Mouse (Mus musculus) liver, postnatal 0 days (tissue): ENCODE results near the gene Il1f6. TPM values are rescaled to one million over a fixed set of nuclear protein-coding genes. Genes with fewer than 3 reads are reported as not detected.
"Not testable (repeated sequence)": the region's sequence is repeated elsewhere in the genome, so short reads cannot be mapped to it uniquely, and the experiment has no call there.

Experiments used
- ATAC-seq: fragments of 200-750 bp; cut with Nextera tagmentation; 2 replicates; pipeline ENCODE4 v1.8.0; 2017; ENCODE audit warnings: mild to moderate bottlenecking, moderate library complexity
- DNase-seq: peaks from one replicate; pipeline ENCODE4 v3.0.0-alpha.2; 2016
- H3K27ac ChIP-seq: fragments of 300-500 bp; sonication (generic); 2 replicates; pipeline ENCODE4 v1.5.1; 2014; ENCODE audit warnings: antibody characterized with exemption, moderate library complexity, mild to moderate bottlenecking, low read depth
- H3K27me3 ChIP-seq: fragments of 300-500 bp; sonication (generic); 2 replicates; pipeline ENCODE4 v1.6.1; 2014; ENCODE audit warnings: low read length, control low read depth, mixed read lengths; ENCODE audit not compliant: insufficient read depth
- H3K36me3 ChIP-seq: fragments of 300-500 bp; sonication (generic); replicated peaks from 2 replicates; pipeline ENCODE4 v1.6.1; 2014; ENCODE audit warnings: mild to moderate bottlenecking, control low read depth, low read length, moderate library complexity, mixed read lengths; ENCODE audit not compliant: insufficient read depth
- H3K4me1 ChIP-seq: fragments of 300-500 bp; sonication (generic); 2 replicates; pipeline ENCODE4 v1.6.1; 2014; ENCODE audit warnings: antibody characterized with exemption, mild to moderate bottlenecking, control low read depth; ENCODE audit not compliant: insufficient read depth
- H3K4me2 ChIP-seq: fragments of 300-500 bp; sonication (generic); 2 replicates; pipeline ENCODE4 v1.6.1; 2014; ENCODE audit warnings: low read depth, mild to moderate bottlenecking, low read length, moderate library complexity, mixed read lengths
- H3K4me3 ChIP-seq: fragments of 300-500 bp; sonication (generic); 2 replicates; pipeline ENCODE4 v1.5.1; 2014; ENCODE audit warnings: low read depth, low read length
- H3K9ac ChIP-seq: fragments of 300-500 bp; sonication (generic); replicated peaks from 2 replicates; pipeline ENCODE4 v1.6.1; 2014; ENCODE audit warnings: mild to moderate bottlenecking, moderate library complexity
- H3K9me3 ChIP-seq: fragments of 300-500 bp; sonication (generic); 2 replicates; pipeline ENCODE4 v1.6.1; 2016; ENCODE audit warnings: mild to moderate bottlenecking, control low read depth, low read length, mixed read lengths
- CTCF ChIP-seq: sonication (generic); IDR thresholded peaks from 2 replicates; pipeline ENCODE4 v1.5.1; 2016; ENCODE audit warnings: antibody characterized with exemption, low read depth
- EP300 ChIP-seq: IDR thresholded peaks from 2 replicates; pipeline ENCODE4 v1.6.1; 2016; ENCODE audit warnings: antibody characterized with exemption, low read depth, mild to moderate bottlenecking
- WGBS: fragments of 180-500 bp; shearing (Covaris S2); extraction: QIAGEN DNeasy Blood & Tissue Kit; methylation state at CpG from one replicate; pipeline ENCODE4 v1.1.7; 2014; ENCODE audit not compliant: insufficient replicate concordance; 5-methylcytosine and 5-hydroxymethylcytosine counted together
- polyA plus RNA-seq: library from polyadenylated mRNA; unstranded; fragments of >200 nt; fragmentation: Nextera tagmentation; extraction: Ambion mirVana; gene quantifications from 2 replicates; pipeline ENCODE4 v1.2.1, GENCODE M21; 2015

Gene Il1f6
- polyA plus RNA-seq: not detected in 2 replicates

DNA sequence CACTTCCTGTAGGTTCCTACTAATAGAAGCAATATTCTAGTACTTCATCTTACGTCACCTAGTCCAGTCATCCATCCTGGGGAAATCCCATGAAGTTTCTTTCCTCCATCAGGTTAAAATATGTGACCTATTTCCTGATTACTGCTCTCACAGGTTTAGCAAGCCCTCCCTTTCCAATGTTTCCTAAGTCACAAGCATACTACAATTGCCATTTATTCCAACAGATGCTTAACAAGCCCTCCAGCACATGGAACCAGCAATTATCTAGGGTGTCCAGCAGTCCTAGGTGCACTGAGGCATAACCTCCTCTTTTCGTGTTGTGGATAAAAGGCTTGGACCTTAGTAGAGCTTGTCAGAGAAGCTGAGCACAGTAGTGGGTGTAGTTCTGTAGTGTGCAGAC is at the start of gene Il1f6:
TSS of gene Il1f6 (plus strand) at position 301 of the 400 bp plus-strand sequence.
- H3K36me3 ChIP-seq: no peaks in the 10 kb centered on the region
- no peak within 1 kb of the TSS for H3K4me2 ChIP-seq
- H3K9me3 ChIP-seq: no peaks in the 10 kb centered on the region
- ATAC-seq: no peak
- 79% methylated on average over 2 of the region's 2 CpGs for WGBS
- DNase-seq: no peak
- H3K4me3 ChIP-seq: no peak within 1 kb of the TSS
- H3K9ac ChIP-seq: no peak within 1 kb of the TSS
- no peak within 1 kb of the TSS for H3K27ac ChIP-seq
- TF ChIP-seq CTCF (no peak), EP300 (no peak)
- no peaks in the 10 kb centered on the region for H3K4me1 ChIP-seq
- no peaks in the 10 kb centered on the region for H3K27me3 ChIP-seq

DNA sequence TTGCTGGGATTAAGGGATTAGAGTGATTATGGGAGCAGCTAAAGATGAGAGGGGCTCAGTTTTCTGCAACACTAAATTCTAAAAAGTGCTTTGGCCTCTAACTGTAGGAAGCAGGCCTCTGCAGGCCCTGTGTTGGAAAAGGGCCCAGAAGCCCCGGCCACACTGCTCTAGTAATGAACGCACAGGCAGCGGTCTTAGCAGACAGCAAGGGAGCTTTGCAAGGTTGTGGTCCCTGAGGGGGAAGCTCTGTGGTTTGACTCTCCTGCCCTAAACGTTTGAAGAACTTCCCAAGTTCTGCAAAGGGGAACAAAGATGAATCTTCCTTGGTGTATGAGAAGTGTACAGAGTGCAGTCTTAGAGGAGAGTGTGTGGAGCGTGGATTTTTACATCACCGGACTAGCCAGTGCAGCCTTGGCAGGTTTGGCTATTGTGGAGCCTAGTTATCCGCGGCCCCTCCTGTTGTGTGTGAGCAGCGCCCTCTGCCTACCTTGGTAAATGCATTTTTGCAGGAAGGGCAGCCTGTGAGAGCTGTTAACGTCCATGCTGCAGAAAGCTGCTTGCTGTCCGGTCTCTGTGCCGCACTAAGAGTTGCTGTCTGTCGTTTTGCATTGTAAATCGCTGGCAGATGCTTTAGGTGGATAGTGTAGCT is 33.4 kb upstream of the Il1f6 start:
- 10% methylated on average over 14 of the region's 14 CpGs for WGBS
- not testable (repeated sequence) for ATAC-seq, H3K27ac ChIP-seq, H3K4me3 ChIP-seq, H3K4me1 ChIP-seq, H3K36me3 ChIP-seq, H3K9me3 ChIP-seq, H3K27me3 ChIP-seq, H3K9ac ChIP-seq
- peak overlapping the region; percentile 35 for H3K4me2 ChIP-seq
- TF ChIP-seq CTCF: peak; percentile 49
- DNase-seq: peak; percentile 30

DNA sequence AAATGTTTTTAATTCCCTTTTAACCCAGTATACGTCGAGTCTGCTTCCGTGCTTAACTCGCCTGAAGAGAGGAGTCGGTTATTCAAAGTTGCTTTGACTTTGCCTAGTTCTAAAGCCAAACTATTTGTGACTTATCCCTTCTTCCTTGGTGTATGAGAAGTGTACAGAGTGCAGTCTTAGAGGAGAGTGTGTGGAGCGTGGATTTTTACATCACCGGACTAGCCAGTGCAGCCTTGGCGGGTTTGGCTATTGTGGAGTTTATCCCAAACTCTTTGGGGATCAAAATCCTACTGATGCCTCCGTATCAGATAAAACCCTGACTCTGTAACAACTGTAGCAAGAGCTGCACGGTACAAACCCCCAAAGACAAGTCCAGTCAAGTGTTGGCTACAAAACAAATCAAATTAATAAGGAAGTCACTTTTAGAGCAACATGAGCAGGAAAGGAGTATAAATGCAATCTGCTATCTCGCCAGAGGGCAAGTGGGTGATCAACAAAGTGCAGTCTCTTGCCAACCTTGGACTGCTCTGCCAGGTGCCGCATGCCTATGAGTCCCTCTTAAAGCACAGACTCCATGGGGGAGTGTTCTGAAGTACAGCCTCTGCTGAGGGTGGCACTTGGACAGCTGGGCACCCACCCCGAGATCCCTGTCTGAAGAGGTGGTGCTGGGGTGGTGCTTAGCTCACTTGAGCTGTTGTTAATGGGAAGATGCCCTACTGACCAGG is 32.6 kb upstream of the Il1f6 start:
- not testable (repeated sequence) for H3K4me1 ChIP-seq, H3K9me3 ChIP-seq, H3K36me3 ChIP-seq, H3K27me3 ChIP-seq, DNase-seq, H3K27ac ChIP-seq, ATAC-seq, H3K4me3 ChIP-seq, H3K9ac ChIP-seq
- peak overlapping the region; percentile 35; the same call in 1 of the 2 replicates for H3K4me2 ChIP-seq
- 56% methylated on average over 13 of the region's 13 CpGs for WGBS

DNA sequence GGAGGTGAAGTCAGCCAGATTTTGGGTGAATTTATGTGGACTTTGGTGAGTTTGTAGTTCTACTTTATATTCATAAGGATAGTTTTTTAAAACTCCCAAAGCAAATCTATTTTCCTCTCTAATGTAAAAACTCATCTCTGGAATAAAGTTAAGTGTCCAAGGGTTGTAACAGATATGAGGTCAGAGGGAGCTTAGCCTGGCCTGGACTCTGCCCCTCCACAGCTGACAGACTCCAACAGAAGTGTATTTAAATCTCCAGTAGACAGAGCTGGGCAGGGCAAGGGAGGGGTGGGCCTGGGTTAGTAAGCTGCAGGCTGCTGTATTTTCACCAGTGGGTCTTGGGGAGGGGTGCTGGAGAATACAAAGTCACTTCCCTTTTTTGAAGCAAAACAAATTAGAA is 31.1 kb upstream of the Il1f6 start:
- not testable (repeated sequence) for H3K27me3 ChIP-seq, H3K36me3 ChIP-seq, H3K27ac ChIP-seq, H3K9me3 ChIP-seq, H3K4me3 ChIP-seq, ATAC-seq, H3K4me1 ChIP-seq, DNase-seq, H3K9ac ChIP-seq, H3K4me2 ChIP-seq

DNA sequence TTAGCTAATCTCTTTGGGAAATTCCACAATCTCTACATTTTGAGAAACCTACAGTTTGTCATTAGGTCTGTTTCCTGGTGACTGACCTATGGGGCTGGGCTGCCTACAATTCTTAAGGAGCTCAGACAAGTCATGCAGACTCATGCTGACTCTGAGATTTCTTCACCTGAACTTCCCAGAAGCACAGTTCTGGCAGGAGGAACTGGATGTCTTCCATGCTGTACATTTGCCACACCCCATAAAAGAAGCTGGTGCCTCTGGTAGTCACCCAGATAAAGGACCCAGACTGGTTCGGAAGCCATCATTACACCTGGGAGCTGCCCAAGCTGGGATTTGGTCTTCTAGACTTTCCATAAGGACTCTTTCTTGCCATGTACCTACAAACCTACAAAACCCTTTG is 29.0 kb upstream of the Il1f6 start, which contains the start of gene Il1f9:
TSS of gene Il1f9 (plus strand) at position 301 of the 400 bp plus-strand sequence.
- H3K4me1 ChIP-seq: no peaks in the 10 kb centered on the region; the same call in 1 of the 2 replicates
- no peak within 1 kb of the TSS for H3K4me2 ChIP-seq
- H3K9me3 ChIP-seq: no peaks in the 10 kb centered on the region
- no peak within 1 kb of the TSS for H3K4me3 ChIP-seq
- ATAC-seq: no peak
- H3K9ac ChIP-seq: no peak within 1 kb of the TSS
- TF ChIP-seq EP300 (no peak), CTCF (no peak)
- no peak within 1 kb of the TSS for H3K27ac ChIP-seq
- H3K36me3 ChIP-seq: no peaks in the 10 kb centered on the region
- no peak for DNase-seq
- 88% methylated on average over 1 of the region's 1 CpGs for WGBS
- H3K27me3 ChIP-seq: no peaks in the 10 kb centered on the region

DNA sequence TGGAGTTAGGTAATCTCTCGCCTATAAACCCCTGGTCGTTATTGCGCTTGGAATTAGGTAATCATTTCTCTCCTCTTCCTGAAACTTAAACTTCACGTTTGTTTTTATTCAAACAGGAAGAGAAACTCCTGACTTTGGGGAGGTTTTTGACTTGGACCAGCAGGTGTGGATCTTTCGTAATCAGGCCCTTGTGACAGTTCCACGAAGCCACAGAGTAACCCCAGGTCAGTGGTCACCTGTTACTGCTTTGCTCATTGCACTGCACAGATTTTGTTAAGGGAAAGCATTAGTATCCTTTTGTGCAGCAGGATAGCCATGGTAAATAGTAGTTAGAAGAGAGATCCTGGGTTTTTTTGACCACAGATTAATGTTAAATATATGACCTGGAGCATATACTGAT is 27.6 kb upstream of the Il1f6 start:
- no peak for DNase-seq
- no peak overlapping the region for H3K27ac ChIP-seq
- H3K4me3 ChIP-seq: no peak overlapping the region
- no peak overlapping the region for H3K4me2 ChIP-seq
- H3K9ac ChIP-seq: no peak overlapping the region
- 29% methylated on average over 6 of the region's 6 CpGs for WGBS
- no peaks in the 10 kb centered on the region for H3K4me1 ChIP-seq
- no peaks in the 10 kb centered on the region for H3K27me3 ChIP-seq
- TF ChIP-seq EP300 (0 out of 2 replicates have a peak, but pooled peaks have one; percentile 10), CTCF (no peak)
- no peaks in the 10 kb centered on the region for H3K36me3 ChIP-seq
- ATAC-seq: peak; percentile 76
- no peaks in the 10 kb centered on the region for H3K9me3 ChIP-seq
